Mouse (Mus musculus) monocyte, adult 2 months (primary cell): ENCODE results near the gene Zfp36l1.

Experiments used
- DNase-seq, 2 experiments: peaks; one replicate each; pipeline ENCODE4 v3.0.0; 2022; ENCODE audit warnings: low spot score in 2 of 2, low read depth in 1 of 2

The Zfp36l1 gene

DNA sequence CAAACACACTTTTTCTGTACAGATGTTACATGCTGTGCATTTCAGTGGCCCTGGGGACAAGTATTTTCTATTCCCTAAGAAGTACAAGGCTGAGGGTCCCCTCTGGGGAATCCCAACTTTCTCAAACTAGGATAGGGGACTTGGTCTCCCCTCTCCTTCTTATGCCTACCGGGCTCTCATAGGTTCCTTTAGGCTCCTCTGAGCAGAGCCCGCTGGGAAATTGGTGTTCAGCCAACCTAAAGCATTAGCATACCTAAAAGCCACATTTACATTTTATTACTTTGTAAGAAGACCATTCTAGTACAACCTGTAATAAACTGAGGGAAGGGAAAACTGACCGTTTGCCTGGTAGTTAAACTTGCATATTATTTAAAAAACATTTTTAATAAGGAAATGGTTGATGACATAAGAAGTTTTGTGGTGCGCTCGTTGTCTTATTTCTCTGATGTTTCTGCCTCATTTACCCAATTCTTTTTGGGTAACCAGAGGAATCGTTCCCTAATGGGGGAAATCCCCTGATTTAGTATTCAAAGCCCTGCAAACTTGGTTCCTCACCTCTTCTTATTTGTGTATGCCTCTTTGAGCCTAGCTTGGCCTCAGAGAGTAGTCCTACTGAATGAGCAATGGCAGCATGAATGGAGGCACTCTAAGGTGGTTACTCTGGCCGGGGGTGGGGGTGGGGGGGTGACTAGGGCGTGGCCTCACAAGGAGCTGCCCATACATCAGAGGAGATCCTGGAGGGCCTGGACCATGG lies 42.1 kb downstream of the Zfp36l1 start:
- no peak for DNase-seq

GRCm38 (mm10) chr12:80069040-80069439 lies 43.8 kb downstream of the Zfp36l1 start:
- DNase-seq, result no peak

- DNase-seq, result no peak
These were observed 44.8 kb downstream of the Zfp36l1 start for GRCm38 (mm10) chr12:80068016-80068415.

GRCm38 (mm10) chr12:80065049-80065448 lies 47.8 kb downstream of the Zfp36l1 start:
- no peak for DNase-seq

DNA sequence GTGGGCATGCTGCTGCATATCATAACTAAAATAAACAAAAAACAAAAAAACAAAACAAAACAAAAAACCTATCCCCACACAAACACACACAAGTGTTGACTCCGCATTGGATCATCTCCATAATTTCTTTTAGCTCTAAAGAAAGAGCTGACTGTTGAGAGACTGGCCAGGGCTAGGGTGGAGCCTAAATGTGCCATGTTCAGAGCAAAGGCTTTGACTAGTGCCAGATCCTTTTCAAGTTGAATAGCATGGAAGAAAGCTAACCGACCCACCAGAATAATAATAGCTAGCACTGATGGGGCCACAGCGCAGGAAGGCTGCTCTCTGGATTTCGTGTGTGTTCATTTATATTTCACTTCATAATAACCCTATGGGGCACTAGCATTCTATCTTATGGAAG lies 48.5 kb downstream of the Zfp36l1 start:
- DNase-seq, result no peak

DNA sequence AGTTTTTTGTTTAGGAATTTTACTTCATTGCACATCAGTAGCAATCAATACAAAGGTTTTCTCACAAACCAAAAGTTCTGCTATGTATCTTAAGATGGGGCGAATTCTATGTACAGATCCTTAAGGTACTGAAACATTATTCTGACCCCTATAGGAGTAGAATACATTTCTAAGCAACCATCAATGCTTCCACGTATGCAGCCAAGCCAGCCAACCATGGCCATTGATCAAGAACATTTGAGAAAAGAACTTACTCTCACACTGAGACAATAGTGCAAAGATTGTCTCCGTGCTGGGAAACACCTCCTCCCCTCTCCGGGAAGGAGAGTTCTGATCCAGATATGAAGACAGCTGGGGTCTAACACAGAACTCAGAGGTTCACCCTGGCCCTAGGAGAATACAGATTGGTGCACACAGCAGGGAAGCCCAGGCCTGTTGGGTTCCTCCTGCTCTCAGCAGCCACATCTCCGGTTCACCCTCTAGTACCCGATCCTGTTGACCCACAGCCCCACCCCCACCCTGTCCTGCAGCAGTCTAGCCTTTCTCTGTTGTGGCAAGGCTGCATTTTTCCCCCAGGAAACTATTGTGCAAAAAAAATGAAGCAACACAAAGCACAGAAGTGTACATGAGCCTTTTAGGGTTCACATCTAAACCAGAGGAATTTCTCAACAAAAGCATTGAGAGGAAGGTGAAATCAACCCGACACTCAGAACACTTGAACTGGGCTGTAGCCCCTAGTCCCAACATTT lies 49.2 kb downstream of the Zfp36l1 start:
- no peak for DNase-seq

DNA sequence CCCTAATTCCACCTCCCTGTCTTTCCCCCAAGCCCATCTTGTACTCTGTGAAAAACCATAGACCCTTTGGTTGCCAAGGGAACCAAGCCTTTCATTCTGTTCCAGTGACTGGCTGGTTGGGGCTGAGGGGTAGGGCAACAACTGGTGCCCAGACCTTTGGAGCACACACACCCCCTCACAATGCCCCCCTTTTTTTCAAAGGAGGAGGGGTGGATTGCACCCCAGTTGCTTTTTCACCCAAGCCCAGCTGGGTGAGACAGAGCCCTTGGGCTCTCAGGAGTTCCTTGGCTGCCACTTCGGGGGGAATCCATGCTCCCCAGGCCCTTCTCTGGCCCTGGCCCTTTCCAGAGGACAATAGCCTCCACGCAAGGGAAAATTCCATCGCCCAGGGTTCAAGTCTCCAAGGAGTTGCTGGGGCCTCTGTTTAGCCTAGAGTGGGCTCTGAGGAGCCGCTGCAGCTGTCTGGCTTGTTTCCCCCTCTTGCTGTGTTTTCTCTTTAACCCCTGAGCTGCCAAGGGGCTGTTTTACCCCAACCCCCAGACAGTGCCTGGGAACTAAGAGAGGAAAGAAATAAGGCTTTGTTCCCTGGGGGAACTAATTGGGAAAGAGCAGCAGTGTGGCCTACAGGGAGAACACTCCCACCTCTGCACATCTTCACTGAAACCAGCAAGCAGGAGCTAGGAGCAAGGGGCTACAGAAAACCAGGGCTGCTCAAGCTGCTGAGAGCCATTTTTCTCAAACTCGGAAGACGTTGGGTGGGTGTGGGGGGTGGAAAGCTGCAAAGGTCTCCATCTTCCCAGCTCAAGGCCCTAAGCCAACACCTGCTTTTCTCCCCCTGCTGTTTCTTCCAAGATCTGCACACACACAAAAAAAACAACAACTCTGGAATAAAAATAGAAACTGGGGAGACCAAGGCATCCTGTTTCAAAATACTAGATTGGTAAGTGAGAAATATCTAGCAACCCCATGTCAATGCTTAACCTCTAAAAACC lies 50.1 kb downstream of the Zfp36l1 start:
- no peak for DNase-seq

DNA sequence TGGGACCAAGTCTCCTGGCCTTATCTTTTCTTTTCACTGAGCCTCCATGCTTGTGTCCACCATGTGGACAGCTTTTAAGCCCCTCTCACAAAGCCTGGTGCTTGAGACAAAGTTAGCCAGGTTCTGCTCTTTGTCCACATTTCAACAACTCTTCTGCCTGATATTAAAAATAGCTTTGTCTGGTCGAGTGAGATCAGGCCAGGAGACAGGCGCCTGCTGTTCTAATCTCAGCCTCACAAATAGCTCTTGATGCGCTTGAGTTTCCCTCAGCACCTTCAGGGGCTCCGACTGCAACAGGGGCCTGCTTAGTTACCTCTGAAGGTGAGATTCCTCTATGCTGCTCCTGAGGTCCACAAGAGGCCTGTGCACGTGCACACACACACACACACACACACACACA lies 51.0 kb downstream of the Zfp36l1 start:
- no peak for DNase-seq

DNA sequence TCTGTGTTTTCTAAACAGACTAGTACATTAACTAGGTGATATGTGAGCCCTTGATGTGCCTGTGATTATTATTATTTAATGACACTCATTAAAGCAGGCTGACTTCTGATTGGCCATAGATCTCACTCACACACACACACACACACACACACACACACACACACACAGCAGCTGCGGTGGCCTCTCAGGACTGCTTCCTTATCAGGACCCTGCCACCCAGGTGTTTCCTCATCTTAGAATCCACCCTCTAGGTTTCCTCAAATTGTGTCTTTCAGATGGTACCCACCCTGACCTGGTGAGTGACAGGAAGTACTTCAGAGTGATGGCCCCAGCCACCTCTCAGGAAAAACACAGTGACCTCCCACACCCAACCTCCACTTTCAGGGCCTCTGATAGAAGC lies 52.0 kb downstream of the Zfp36l1 start:
- DNase-seq, result no peak

DNA sequence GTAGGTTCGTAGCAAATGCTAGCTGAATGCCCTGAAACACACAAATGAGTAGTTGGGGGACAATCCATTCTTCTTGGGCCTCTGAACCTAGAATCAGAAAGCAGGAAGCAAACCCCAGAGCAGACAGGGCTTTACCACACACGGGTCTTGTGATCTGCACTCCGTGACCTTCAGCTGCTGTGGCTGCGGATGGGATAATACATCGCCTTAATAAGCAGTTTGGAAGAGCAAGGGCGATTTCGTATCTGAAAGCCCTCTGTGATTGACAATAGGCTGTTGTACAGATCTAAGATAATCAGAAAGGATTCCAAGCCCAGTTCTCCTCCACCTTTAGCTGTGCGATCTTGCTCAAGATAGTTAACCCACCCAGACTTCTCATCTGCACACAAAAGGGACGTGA lies 52.5 kb downstream of the Zfp36l1 start:
- no peak for DNase-seq

DNA sequence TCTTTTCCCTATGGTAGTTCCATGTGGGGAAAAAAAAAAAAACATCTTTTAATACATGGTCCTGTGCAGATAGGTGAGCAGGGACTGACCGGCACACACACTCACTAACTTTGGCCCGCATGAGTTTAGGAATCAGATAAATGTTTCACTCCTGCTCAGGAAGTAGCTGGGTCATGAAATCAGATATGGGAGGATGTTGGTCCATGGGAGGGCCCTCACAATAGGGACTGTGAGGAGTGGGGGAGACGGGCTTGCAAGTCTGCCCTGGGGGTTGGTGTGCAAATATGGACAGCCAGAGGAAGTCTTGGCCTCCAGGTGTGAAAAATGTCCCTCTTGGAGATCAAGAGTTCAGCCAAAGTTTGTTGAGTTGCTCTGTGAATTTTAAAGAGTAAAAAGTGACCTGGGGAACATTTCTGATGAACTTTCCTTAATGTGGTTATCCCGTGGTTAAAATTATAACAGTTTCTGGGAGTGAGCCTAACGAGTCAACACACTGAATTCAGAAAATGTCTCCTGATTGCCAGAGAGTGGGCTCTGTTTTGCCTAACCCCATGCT lies 53.0 kb downstream of the Zfp36l1 start:
- no peak for DNase-seq
